Mouse (Mus musculus): ENCODE measurements at regions not wholly inside any gene's neighbourhood (a gene's known extent, or its start where the extent isn't known, plus 50 kb on each side); places are given as distances from the start of the nearest gene placed in this dataset.

DNA sequence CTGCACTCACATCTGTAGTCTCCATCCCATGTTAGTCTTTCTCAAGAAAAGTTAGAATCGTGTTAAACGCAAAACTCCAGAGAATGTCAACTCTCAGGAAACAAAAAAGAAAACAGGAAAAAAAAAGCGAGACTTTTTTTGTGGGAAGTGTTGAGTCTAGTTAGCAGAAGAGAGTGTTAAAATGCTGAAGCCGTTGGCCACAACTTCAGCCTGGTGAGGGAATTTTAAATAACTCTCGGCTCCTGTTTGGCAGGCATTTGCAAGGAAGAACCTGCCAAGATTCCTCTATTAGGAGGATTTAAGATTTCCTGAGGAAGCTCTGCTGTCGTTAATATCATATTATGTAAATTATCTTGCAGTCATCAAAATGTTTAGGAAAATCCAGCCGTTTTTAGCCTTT is 224.9 kb upstream of the Fam98a start:
- TF ChIP-seq POLR2A (IDR thresholded peaks at IDR 0.05; ENCODE audit: low read depth, low read length) (no peak), CTCF (IDR thresholded peaks at IDR 0.05; ENCODE audit: borderline replicate concordance, insufficient read depth, low read length) (no peak)
